Mouse (Mus musculus): ENCODE data around the gene Gbgt1. TPM values are rescaled to one million over a fixed set of nuclear protein-coding genes. Genes with fewer than 3 reads are reported as not detected.

Gbgt1 gene
- polyA plus RNA-seq, 1 experiment from 2014 or later, result 0.56 TPM

DNA sequence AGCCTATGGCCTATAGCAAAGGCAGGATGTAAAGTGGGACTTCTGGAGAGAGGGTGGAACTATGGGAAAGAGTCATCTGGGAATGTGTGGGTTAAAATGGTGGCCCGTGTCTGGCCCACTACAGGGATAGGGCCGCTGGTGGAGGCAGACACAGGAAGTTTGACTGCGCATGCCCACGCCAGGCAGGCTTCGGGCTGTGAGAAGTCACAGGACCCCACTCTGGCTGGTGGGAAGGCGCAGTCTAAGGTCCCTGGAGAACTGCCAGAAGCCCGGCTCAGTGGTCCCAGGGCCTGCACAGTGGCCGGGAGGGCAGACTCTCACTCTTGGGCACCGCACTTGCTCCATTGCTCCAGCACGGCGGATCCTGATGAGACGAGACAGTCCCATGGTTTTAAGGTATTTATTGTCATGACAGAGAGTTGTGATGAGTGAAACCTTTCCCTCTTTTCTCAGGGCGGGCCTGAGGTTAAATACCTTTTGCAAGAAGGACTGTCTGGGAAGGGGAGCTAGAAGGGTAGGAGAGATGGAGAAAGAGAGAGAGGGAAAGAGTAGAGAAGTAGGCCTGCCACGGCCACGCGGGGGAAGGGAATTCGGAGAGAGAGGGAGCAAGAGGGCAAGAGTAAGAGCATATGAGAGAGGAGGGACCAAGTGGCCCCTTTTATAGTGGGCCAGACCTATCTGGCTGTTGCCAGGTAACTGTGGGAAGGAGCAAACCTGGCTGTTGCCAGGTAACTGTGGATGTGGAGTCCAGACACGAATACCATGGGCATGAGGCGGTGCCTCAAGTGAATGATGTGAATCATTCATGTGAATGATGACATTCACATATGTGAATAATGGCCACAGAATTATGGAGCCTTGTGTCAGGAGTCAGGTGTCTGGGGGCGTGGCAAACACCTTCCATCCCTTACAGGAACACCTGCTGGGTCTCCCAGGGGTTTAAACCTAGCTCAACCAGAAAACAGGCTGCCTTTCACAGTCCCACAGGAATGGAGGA is 17.2 kb upstream of the Gbgt1 start:
- no peak for ATAC-seq
- Histone ChIP-seq H3K4me1 (ENCODE audit: insufficient read depth) (no peaks in the 10 kb centered on the region), H3K9ac (replicated peaks) (no peak overlapping the region), H3K27ac (ENCODE audit: low read depth) (no peak overlapping the region), H3K36me3 (replicated peaks; ENCODE audit: insufficient read depth, low read length) (no peaks in the 10 kb centered on the region), H3K27me3 (ENCODE audit: insufficient read depth, low read length) (no peaks in the 10 kb centered on the region), H3K4me2 (ENCODE audit: low read depth, low read length) (no peak overlapping the region), H3K4me3 (ENCODE audit: low read depth, low read length) (no peak overlapping the region), H3K9me3 (ENCODE audit: low read length) (no peaks in the 10 kb centered on the region)
- 71% methylated on average over 20 of the region's 20 CpGs for WGBS (ENCODE audit: insufficient replicate concordance)
- no peak for TF ChIP-seq EP300 (IDR thresholded peaks at IDR 0.05; ENCODE audit: low read depth)
- no peak for TF ChIP-seq CTCF (IDR thresholded peaks at IDR 0.05; ENCODE audit: low read depth)
- no peak for DNase-seq

DNA sequence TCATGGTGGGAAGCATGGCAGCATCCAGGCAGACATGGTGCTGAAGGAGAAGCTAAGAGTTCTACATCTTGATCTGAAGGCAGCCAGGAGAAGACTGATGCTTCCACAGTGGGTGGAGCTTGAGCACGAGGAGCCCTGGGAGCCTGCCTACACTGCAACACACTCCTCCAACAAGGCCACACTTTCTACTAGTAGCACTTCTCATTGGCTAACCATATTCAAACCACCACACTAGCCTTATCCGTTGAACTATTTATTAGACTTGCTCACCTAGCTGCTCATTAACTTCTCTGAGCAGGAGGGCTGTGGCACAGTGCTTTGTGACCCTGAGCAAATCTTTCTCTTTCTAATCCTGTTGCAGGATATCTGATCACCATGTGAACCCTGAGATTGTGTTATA is 12.8 kb upstream of the Gbgt1 start:
- 43% methylated on average over 2 of the region's 2 CpGs for WGBS (ENCODE audit: insufficient replicate concordance)
- DNase-seq, result no peak
- Histone ChIP-seq H3K27me3 (ENCODE audit: insufficient read depth, low read length) (no peaks in the 10 kb centered on the region), H3K9me3 (ENCODE audit: low read length) (no peaks in the 10 kb centered on the region), H3K4me1 (ENCODE audit: insufficient read depth) (no peaks in the 10 kb centered on the region), H3K27ac (ENCODE audit: low read depth) (no peak overlapping the region), H3K9ac (replicated peaks) (no peak overlapping the region), H3K4me3 (ENCODE audit: low read depth, low read length) (no peak overlapping the region), H3K4me2 (ENCODE audit: low read depth, low read length) (no peak overlapping the region), H3K36me3 (replicated peaks; ENCODE audit: insufficient read depth, low read length) (no peaks in the 10 kb centered on the region)
- no peak for ATAC-seq
- no peak for TF ChIP-seq EP300 (IDR thresholded peaks at IDR 0.05; ENCODE audit: low read depth)
- no peak for TF ChIP-seq CTCF (IDR thresholded peaks at IDR 0.05; ENCODE audit: low read depth)

DNA sequence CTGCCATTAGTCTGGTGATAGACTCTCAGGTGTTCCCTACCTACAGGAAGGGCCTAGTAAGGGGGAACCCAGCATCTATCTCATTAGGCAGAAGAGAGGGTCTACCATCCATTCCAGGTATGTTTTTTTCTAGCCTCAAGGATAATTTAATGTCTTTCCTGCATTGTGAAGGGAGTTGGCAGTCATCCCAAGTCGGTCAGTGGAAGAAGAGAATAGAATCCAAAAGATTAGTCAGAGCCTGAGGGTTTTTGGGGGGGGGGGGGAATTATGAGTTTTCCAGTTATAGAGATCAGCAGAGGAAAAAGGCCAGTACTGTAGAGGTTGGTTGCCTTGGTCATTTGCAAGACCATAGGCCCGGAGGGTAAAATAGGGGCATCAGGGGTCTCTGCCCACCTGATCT is 2.2 kb upstream of the Gbgt1 start:
- ATAC-seq, result no peak
- 68% methylated on average over 2 of the region's 2 CpGs for WGBS (ENCODE audit: insufficient replicate concordance)

DNA sequence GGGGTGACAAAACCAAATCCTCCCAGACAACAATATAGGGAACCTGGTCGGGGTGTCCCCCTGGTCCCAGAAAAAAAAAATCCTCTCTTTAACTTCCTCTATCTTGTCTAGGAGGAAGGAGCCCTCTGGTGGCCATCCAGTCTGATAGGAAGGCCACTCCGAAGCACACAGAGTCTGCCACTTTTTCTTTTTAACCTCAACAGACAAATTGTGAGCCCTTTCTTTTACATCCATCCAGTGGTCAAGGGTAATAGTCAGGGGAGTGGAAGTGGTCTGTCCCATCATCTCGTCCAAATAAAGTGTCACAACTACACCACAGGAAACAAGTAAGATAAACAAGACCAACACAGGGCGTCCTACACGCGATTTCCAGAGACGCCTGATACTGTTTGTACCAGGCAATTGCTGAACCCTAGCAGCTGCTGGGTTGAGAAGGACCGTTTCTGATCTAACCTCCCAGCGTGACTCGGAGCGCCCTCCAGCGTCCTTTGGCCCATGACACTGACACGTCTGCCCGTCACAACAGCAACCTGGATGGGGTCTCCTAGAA is 1.4 kb upstream of the Gbgt1 start:
- H3K9ac ChIP-seq (replicated peaks), result no peak overlapping the region
- no peak overlapping the region for H3K27ac ChIP-seq (ENCODE audit: low read depth)
- 67% methylated on average over 14 of the region's 14 CpGs for WGBS (ENCODE audit: insufficient replicate concordance)

More for the DNA sequence above, 2.2 kb upstream of the Gbgt1 start:
- no peak overlapping the region for H3K4me3 ChIP-seq (ENCODE audit: low read depth, low read length)
- no peaks in the 10 kb centered on the region for H3K4me1 ChIP-seq (ENCODE audit: insufficient read depth)
- no peak for DNase-seq
- no peak overlapping the region for H3K9ac ChIP-seq (replicated peaks)
- TF ChIP-seq CTCF (IDR thresholded peaks at IDR 0.05; ENCODE audit: low read depth) (no peak), EP300 (IDR thresholded peaks at IDR 0.05; ENCODE audit: low read depth) (no peak)
- H3K9me3 ChIP-seq (ENCODE audit: low read length), result no peaks in the 10 kb centered on the region
- H3K27me3 ChIP-seq (ENCODE audit: insufficient read depth, low read length), result no peaks in the 10 kb centered on the region
- no peak overlapping the region for H3K27ac ChIP-seq (ENCODE audit: low read depth)
- no peak overlapping the region for H3K4me2 ChIP-seq (ENCODE audit: low read depth, low read length)
- no peaks in the 10 kb centered on the region for H3K36me3 ChIP-seq (replicated peaks; ENCODE audit: insufficient read depth, low read length)

DNA sequence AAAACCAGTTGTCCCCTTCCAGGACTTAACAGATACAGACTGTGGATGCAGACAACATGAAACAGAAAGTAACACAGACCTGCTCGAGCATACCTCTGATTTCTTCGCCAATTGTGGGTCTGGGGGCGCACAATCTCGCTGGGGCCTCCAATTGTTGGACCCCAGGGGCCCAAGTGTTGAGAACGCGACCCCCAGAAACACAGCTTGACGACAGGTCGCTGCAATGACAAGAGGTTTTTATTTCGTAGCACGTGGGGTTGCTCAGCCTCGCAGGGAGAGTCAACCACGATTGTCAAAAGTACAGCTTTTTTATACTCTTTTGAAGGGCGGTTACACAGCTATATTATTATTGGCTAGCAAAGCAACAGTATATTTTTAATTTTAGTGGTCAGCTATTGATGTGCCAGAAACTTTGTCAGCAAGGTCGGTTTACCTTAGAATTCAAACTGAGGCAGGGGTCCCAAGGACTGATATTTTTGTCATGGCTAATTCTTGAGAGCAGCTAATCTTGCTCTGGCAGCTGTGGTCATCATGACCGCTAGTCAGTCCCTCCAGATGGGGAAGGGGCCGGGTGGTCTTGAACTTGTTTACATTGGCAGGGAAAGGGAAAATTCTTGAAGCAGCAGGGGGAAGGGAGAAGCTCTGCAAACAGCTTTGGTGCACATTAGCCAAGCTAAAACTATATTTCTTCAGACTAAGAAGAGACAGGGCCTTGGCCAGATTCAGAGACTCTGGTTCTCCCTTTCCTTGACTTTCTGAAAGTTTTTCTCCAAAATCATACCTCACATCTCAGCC is 693 bp upstream of the Gbgt1 start:
- no peak for ATAC-seq
- no peaks in the 10 kb centered on the region for H3K4me1 ChIP-seq (ENCODE audit: insufficient read depth)
- no peak overlapping the region for H3K4me2 ChIP-seq (ENCODE audit: low read depth, low read length)
- DNase-seq, result no peak
- H3K9ac ChIP-seq (replicated peaks), result no peak overlapping the region
- TF ChIP-seq CTCF (IDR thresholded peaks at IDR 0.05; ENCODE audit: low read depth), result no peak
- TF ChIP-seq EP300 (IDR thresholded peaks at IDR 0.05; ENCODE audit: low read depth), result no peak
- 74% methylated on average over 16 of the region's 16 CpGs for WGBS (ENCODE audit: insufficient replicate concordance)
- no peaks in the 10 kb centered on the region for H3K36me3 ChIP-seq (replicated peaks; ENCODE audit: insufficient read depth, low read length)
- no peak overlapping the region for H3K4me3 ChIP-seq (ENCODE audit: low read depth, low read length)
- no peaks in the 10 kb centered on the region for H3K9me3 ChIP-seq (ENCODE audit: low read length)
- no peaks in the 10 kb centered on the region for H3K27me3 ChIP-seq (ENCODE audit: insufficient read depth, low read length)
- no peak overlapping the region for H3K27ac ChIP-seq (ENCODE audit: low read depth)

More for the DNA sequence above, 1.4 kb upstream of the Gbgt1 start:
- no peak for DNase-seq
- no peak overlapping the region for H3K4me3 ChIP-seq (ENCODE audit: low read depth, low read length)
- H3K9me3 ChIP-seq (ENCODE audit: low read length), result no peaks in the 10 kb centered on the region
- H3K36me3 ChIP-seq (replicated peaks; ENCODE audit: insufficient read depth, low read length), result no peaks in the 10 kb centered on the region
- TF ChIP-seq CTCF (IDR thresholded peaks at IDR 0.05; ENCODE audit: low read depth), result peak; percentile 40
- TF ChIP-seq EP300 (IDR thresholded peaks at IDR 0.05; ENCODE audit: low read depth), result no peak
- H3K4me2 ChIP-seq (ENCODE audit: low read depth, low read length), result no peak overlapping the region
- ATAC-seq, result no peak
- H3K27me3 ChIP-seq (ENCODE audit: insufficient read depth, low read length), result no peaks in the 10 kb centered on the region
- no peaks in the 10 kb centered on the region for H3K4me1 ChIP-seq (ENCODE audit: insufficient read depth)

DNA sequence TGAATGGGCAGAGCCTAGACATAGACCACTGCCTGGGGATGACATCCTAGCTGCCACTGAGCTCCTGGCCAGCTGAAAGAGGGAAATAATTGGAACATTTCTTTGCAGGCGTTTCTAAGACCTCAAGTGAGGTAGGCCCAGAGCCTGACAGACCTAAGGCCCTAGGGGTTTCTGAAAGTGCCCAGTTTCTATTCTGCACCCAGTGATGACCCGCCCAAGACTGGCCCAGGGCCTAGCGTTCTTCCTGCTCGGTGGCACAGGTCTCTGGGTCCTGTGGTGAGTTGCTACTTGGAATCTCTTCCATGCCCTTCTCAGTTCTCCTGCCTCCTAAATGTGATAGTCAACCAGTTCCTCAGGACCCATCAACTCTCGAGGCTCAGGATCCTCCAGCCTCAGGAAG is 870 bp downstream of the Gbgt1 start:
- TF ChIP-seq CTCF (IDR thresholded peaks at IDR 0.05; ENCODE audit: low read depth) (no peak), EP300 (IDR thresholded peaks at IDR 0.05; ENCODE audit: low read depth) (no peak)
- H3K36me3 ChIP-seq (replicated peaks; ENCODE audit: insufficient read depth, low read length), result no peaks in the 10 kb centered on the region
- no peak overlapping the region for H3K9ac ChIP-seq (replicated peaks)
- no peak overlapping the region for H3K27ac ChIP-seq (ENCODE audit: low read depth)
- no peak overlapping the region for H3K4me2 ChIP-seq (ENCODE audit: low read depth, low read length)
- no peak overlapping the region for H3K4me3 ChIP-seq (ENCODE audit: low read depth, low read length)
- no peaks in the 10 kb centered on the region for H3K4me1 ChIP-seq (ENCODE audit: insufficient read depth)
- ATAC-seq (no peak), DNase-seq (no peak)
- WGBS (ENCODE audit: insufficient replicate concordance), result 67% methylated on average over 5 of the region's 5 CpGs
- H3K27me3 ChIP-seq (ENCODE audit: insufficient read depth, low read length), result no peaks in the 10 kb centered on the region
- no peaks in the 10 kb centered on the region for H3K9me3 ChIP-seq (ENCODE audit: low read length)

All from liver, postnatal 0 days (tissue).